Mouse (Mus musculus) erythroblast, embryonic 14.5 days (primary cell): ENCODE results near the gene Acad10.

Source experiments
- GATA1 ChIP-seq: IDR thresholded peaks from 2 replicates; pipeline ENCODE4 v1.6.1; 2012; ENCODE audit warnings: low read length, inconsistent platforms, mixed read lengths
- TAL1 ChIP-seq: IDR thresholded peaks from 3 replicates; pipeline ENCODE4 v1.6.1; 2012; ENCODE audit warnings: low read length, inconsistent platforms, mixed read lengths

GRCm38 (mm10) chr5:121594714-121595313 is 65.5 kb downstream of the Acad10 start:
- TF ChIP-seq GATA1 (no peak), TAL1 (no peak)
